Mouse (Mus musculus) mouse trophoblast stem cell (cell line): ENCODE results near the gene Ttll9.

Source experiments
- in situ Hi-C, 2 experiments: fragments of 300-500 bp; cut with MseI, MboI; formaldehyde crosslinking; loops; 2 replicates in 1 of 2; 3 replicates in 1 of 2; pipeline ENCODE4 v1.15.1; 2025

Gene Ttll9

DNA sequence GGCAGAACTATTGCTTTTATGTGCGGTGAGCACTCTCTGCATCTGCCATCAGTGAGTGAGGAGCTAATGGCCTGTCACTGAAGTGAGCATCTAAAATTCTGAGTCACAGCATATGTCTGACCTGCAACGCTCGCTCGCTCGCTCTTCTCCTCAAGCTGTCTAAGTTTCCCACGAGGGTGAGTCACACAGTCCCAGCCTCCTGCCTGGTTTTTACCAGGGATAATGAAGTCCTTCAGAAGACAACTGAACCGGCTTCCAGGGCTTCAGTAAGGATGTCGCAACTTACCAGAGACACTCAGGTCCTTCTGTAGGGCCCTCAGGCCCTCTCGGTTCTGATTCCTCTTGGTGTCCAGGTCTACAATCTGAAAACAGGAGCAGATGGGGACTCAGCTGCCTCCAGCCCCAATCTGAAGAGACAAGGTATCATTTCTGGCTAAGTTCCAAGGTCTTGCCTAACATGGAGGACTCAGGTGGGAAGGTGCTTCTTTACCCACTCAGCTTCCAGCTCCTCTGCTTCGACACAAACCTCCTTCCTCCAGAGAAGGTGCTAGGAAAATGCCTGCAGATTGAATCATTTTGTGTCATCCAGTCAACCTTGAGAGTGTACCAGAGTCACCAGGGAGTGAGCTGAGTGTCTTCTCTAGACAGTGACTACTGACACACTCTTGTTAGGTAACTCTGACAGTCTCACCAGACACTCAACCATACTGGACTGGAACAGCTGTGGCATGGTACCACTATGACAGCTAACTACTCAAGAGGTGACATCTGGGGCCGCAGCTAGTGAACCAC is 51.6 kb downstream of the Ttll9 start:
- in situ Hi-C loops, result no loop called here

DNA sequence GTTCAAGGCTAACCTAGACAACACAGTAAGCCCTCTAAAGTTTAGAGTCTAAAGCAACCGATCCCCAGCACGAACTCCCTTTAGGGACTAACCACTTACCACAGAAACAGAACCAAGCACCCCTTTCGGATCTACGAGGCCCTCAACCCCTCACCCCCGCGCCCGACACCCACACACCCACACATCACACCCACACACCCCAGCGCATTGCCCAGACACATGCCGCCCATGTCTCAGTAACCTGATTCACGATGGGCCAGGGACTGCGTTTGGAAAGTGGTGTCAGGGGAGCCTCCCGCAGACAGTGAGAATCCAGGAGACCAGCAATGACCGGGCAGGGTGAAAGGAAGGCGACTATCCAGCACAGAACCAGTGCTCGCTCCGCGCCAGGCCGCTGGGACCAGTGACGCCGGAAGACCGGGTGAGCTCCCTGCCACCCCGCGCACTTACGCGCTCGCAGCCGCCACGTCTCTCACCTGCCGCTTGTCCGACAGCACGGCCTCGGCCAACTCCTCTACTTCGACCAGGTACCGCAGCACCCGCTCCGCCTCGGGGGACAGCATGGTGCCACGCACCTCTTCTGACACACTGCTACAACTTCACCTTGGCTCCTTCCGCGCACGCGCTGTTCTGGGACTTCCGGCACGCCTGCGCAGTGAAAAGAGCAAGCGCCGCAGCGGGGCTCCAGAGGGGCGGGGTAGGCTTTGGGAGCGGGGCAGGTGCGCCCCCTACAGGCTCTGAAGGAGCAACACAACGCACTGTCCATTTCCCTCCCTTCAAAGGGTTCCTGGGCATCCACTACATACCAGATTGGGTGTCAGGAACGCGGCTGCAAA is 52.7 kb downstream of the Ttll9 start, which contains the start of gene Pdrg1:
Pdrg1 (minus strand) TSS at position 670 of the 836 bp plus-strand sequence.
- in situ Hi-C loops, result no loop called here

- in situ Hi-C loops, result no loop called here
Measured at GRCm38 (mm10) chr2:153015804-153016203, 53.5 kb downstream of the Ttll9 start.

DNA sequence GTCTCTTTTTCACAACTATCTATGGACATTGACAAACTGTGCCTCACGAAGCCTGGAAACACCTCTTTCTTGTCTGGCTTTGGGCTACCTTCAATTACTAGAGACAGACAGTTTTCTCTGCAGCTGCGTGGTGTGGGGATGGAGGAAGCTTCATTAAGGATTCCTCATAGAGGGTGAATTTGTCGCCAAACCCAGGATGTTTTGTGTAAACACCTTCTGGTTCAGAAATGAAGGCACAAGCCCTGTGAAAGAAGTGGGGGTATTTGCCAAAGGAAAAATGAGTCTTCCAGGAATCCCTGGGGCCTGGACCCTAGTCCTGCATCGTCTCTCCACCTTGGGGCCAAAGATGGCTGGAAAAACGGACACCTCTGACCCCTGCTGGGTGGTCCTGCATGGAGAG is 54.5 kb downstream of the Ttll9 start:
- in situ Hi-C loops, result no loop called here

DNA sequence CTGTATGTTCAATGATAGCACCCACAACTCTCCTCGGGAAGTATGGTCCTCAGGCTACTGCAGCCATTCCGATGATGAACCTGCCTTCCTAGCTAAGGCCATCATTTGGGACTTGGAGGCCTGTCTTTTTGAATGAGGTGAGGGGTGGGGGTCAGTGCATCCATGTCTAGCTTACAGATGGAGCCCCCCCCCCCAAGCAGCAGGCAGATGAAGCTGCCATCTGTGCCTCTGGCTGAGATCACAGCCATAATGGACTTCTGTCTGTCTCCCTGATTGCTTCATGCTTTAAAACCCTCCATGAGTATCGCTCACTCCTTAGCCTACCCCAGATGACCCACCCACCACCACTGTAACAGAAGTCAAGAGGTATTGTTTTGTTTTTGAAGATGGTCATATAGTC is 57.1 kb downstream of the Ttll9 start:
- in situ Hi-C loops, result no loop called here

GRCm38 (mm10) chr2:153021163-153021562 is 58.9 kb downstream of the Ttll9 start:
- in situ Hi-C loops, result no loop called here

- in situ Hi-C loops, result no loop called here
Measured at GRCm38 (mm10) chr2:153022855-153023254, 60.6 kb downstream of the Ttll9 start.

DNA sequence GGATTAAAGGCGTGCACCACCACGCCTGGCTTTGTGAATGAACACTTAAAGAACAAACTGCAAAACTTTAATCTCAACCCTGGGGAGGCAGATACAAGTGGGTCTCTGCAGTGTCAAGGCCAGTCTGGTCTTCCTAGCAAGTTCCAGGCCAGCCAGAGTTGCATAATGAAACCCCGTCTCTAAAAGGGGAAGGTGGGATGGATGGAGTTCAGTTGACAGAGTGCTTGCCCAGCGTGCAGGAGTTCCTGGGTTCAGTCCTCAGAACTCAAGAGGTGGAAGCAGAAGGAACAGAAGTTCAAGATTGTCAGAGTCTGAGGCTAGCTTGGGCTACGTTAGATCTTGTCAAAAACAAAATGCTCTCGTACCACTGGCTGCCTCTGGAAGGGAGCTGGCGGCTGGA is 63.8 kb downstream of the Ttll9 start:
- in situ Hi-C loops, result no loop called here

- in situ Hi-C loops, result no loop called here
Measured at GRCm38 (mm10) chr2:153027501-153027900, 65.2 kb downstream of the Ttll9 start.

DNA sequence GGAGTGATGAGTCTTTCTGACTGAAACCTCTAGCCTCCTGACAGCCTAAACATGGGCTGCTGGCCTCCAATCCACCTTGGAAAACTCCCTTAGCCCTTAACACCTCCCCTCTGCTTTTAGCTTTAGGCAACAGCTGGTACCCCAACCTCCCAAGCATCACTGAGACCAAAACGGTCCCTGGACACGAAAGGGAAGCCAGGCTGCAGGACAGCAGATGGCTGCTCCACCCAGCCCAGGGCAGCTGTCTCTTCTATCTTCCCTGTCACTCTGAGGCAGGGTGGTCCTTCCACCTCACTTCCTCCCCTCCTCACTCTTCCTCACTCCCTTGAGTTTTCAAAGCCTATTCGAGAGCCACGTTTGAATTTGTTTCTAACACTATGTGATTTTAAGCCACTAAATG is 68.1 kb downstream of the Ttll9 start:
- in situ Hi-C loops, result no loop called here

DNA sequence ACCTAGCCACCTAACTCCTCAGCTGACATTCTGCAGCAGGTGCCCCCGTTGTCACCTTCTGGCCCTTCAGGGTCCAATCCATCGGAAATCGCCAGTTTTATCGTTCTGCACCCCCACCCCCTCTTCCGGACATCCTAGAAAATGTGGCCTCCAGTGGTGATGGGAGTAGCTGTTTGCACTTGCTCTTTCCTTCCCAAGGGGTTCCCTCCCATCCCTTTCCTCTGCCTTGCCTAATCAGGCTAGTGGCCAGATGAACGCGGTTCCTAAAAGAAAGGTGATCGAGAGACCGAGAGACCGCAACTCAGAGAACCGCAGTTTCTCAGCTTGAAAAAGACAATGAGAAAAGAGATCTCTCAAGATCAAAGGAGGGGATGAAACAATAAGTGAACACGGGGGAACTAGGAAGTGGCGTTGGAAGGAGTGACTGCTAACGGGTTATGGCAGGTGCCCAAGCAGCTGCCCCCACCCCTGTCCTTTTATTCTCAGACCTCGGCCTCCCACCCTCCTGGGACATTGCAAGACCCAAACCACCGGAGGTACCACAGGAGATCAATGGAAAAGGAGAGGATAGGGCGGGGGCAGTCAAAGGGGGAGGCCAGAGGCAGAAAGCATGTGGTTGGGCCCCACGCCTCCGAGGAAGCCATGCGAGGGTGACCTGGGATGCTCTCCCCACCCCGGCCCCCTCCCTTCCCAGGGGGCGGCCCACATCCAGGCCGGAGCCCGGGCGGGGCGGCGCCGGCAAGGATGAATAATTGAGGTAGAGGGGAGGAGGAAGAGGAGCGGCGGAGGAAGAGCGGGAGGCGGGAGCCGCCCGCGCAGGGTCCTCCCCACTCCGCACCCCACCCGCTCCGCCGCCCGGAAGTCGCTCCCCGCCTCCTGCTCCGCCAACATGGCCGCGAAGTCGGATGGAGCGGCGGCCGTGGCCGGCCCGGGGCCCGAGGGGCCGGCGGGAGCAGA is 69.1 kb downstream of the Ttll9 start, which contains the start of gene Xkr7:
Xkr7 (plus strand) TSS at position 727 of the 957 bp plus-strand sequence.
- in situ Hi-C loops, result no loop called here

DNA sequence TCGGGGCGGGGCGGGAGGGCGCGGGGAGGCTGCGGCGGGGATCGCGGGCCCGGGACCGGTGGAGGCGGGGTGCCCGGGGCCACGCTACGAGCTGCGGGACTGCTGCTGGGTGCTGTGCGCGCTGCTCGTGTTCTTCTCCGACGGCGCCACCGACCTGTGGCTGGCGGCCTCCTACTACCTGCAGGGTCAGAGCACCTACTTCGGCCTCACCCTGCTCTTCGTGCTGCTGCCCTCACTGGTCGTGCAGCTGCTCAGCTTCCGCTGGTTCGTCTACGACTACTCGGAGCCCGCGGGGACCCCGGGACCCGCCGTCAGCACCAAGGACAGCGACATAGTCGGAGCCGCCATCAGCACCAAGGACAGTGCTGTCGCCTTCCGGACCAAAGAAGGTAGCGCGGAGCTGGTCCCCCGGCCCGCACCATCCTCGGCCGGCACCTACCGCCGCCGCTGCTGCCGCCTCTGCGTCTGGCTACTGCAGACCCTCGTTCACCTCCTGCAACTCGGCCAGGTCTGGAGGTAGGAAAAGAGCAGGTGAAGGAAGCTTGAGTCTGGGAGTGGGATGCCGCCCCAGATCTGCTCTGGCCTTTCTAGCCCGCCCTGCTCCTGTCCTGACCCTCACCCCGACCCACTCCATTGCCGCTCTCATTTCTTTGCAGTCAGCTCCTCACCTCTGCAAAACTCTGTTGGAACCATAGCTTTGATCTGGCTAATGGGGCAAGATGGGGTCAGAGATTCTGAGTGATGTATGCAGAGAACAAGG is 70.0 kb downstream of the Ttll9 start:
- in situ Hi-C loops, result no loop called here

GRCm38 (mm10) chr2:153032973-153033372 is 70.7 kb downstream of the Ttll9 start:
- in situ Hi-C loops, result no loop called here

DNA sequence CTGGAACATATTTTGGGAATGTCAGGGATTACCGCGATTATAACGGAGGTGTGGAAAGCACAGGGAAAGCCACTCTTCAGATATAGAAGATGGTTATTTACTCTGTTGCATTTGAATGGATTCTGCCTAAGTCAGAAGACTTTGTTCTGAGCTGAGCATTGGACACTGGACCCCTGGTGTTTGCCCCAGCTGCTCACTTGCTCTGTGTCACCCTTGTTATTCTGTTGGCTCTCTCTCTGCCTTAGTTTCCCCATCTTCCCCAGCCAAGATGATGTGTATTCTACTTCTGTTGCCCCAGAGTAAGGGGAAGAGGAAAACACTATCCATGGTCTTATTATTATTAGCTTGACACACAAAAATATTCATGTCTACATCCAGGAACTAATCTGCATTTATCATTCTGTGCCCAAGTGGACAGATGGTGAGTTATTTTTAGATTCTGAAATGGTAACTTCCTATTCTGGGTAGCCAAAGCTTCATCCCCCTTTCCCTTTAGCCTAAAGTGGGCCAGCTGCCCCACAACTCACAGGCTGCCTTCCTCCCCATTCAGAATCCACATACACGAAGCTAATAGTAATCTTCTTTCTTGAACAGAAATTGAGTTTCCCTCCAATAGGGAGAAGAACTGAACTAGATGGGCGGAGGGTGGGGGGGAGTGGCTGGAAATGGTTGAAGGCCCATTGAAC is 71.4 kb downstream of the Ttll9 start:
- in situ Hi-C loops, result no loop called here

DNA sequence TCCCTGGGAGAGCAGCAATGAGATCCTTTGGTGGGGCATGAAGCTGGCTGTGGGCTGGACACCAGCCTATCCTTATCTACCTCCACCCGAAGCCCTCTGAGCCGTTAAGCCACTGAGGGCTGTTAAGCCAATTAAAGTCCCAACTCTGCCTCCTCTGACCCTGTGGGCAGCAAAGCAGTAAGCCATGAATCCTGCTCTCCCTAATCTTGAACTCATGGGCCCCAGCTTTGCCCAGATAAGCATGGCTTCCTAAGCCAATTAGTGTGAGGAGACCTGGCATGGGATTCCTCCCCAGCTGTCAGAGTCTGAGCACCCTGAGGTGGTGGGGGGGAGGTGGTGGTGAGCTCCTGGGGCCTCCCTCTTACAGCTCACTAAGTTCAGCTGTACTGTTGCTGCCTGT is 74.4 kb downstream of the Ttll9 start:
- in situ Hi-C loops, result no loop called here

DNA sequence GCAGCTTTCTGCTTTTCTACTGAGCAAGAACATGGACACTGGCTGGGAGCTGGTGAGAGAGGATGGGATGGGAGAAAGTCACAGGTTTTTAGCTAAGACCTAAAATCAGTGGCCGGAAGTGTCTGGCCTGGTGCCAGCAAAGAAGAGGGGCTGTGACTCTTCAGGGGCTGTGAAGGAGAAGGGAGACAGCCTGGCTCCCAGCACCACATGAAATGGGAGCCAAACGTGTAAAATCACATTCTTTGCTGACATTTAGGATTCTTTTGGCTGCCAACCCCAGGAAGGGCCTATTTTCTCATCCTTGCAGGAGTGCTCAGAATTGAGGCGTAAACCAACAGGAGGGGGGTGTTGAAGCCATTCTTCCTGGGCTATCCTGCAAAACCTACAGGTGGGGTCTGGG is 81.6 kb downstream of the Ttll9 start:
- in situ Hi-C loops, result no loop called here

GRCm38 (mm10) chr2:153045884-153046299 is 83.6 kb downstream of the Ttll9 start:
- in situ Hi-C loops, result no loop called here

DNA sequence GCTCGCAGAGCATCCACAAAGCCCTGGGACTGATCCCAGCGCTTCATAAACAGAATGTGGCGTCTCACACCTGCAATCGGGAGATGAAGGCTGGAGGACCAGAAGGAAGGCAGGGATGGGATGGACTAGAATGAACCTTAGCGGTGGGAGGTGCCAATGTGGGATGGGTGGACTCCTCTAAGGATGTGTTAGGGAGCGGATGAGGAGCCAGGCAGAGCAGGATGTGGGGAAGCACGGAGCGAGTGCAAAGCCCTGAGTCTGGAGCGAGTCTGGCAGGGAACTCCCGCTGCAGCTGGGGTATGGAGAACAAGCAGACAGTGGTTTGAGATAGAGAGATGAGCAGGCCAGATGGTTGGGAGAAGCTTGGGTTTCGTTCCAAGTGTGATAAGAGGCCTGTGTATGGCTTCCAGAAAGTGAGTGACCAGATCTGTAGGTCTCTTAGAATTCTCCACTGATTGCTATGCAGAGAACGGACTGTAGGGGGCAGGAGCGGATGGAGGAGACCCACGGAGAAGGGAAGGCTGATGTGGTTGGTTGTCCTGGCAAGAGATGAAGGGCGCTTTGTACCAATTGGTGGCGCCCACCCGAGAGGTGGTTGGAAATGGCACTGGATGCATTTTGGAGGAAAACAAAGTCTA is 85.7 kb downstream of the Ttll9 start:
- in situ Hi-C loops, result no loop called here

DNA sequence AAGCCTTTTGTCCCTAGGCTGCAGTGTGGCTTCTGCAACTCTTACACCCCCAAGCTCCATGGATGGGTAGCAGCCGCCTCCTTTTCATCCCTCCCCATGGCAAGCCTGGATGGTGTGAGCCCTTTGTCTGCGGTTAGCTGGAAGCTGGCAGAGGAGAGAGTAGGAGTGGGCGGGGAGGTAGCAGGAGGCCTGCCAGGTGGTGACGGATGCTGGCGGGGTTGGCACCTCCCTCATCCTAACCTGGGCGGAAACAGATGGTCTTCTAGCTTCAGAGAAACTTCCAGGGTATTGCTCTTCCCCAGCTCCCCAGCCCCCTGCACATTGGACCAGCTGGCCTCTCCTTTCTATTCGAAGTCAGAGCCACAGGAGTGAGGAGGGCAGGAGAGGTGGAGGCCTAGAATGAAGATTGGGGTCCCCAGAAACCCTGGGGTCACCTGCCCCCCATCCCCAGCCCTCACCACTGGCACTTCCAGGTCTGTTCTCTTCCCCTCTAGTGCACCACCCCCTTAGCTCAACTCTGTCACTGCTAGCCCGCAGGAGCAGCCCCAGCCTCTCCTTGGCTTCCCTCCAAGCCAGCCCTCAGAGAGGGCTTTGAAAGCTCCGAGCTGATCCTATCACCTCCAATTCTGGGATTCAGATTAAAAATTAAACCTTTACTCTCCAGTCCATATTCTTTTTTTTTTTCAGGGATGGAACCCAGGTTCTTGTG is 87.2 kb downstream of the Ttll9 start:
- in situ Hi-C loops, result no loop called here
